Mouse (Mus musculus) kidney, postnatal 4 days (tissue): Measurements from ENCODE around the gene Scly.

ENCODE experiments used
- DNase-seq, 2 experiments: peaks; one replicate each; pipeline ENCODE4 v3.0.0; 2021; ENCODE audit warnings: mixed read lengths in 2 of 2

Scly gene

GRCm38 (mm10) chr1:91365816-91366214 is 67.7 kb downstream of the Scly start:
- DNase-seq: no peak

- peak; percentile 83 to 86 for DNase-seq
These were observed 68.3 kb downstream of the Scly start, which contains the start of gene Erfe for GRCm38 (mm10) chr1:91366215-91367108. TSS of gene Erfe (plus strand) at chr1:91366430.

DNA sequence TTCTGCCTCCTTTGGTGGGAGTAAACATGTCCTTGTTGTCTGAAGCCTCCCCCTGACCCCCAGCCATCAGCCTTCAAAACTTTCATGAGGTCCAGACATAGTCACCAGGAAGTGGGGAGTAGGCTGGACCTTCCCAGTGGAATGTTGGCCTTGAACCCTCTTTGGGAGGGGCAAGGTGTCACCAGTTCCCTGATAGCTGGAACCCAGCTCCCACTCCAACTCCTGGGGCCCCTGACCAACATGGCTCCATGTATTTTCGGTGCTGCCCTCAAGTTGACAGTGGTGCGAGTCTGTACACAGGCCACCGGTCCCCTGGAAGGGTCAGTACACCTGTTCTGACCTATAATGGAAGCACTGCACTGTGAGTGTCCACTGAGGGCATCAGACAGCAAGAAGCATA is 69.2 kb downstream of the Scly start:
- DNase-seq: no peak

DNA sequence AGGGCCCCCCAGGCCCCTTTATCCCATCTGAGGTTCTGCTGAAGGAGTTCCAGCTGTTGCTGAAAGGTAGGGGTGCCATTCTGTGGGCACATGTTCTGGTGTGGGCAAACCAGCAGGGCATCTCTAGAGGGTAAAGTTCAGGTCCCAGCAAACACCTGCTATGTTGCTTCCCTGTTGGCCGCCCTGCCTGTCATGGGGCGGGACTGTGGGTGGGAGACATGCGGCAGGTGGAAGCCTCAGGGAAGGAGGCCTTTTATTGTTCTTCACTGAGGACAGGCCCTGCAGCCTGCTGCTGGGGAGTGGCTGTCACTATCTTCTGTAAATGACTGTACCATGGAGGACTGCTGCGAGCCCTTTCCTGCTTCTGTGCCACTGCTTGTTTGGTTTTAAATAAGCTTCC is 71.3 kb downstream of the Scly start:
- DNase-seq: no peak

DNA sequence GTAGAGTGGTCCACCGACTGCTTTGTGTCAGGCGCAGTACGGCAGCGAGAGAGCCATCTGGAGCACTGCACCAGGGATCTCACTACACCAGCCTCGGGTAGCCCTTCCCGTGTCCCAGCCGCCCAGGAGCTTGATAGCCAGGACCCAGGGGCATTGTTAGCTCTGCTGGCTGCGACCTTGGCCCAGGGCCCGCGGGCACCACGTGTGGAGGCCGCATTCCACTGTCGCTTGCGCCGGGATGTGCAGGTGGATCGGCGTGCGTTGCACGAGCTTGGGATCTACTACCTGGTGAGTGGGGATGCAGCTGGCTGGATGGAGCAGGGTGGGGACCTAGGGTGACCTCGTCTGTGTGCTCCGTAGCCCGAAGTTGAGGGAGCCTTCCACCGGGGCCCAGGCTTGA is 71.9 kb downstream of the Scly start:
- no peak for DNase-seq
